Mouse (Mus musculus) frontal cortex, adult 2 months (tissue): ENCODE data around the gene Gm17359. TPM values are rescaled to one million over a fixed set of nuclear protein-coding genes. Genes with fewer than 3 reads are reported as not detected.

Experiments
- DNase-seq, 2 experiments: peaks; one replicate each; pipeline ENCODE4 v3.0.0; 2022; ENCODE audit warnings: low spot score in 1 of 2; ENCODE audit errors: extremely low spot score in 1 of 2
- polyA plus RNA-seq: library from polyadenylated mRNA; depleted of rRNA; stranded (reverse); fragments of >200 nt; gene quantifications from 2 replicates; pipeline ENCODE4 v1.2.3, GENCODE M21; 2012; rRNA removed

Gene Gm17359
- polyA plus RNA-seq: not detected in 2 replicates

- no peak for DNase-seq
Measured at GRCm38 (mm10) chr3:79336044-79336766, at the start of gene Gm17359. TSS of gene Gm17359 (plus strand) at chr3:79336661.

GRCm38 (mm10) chr3:79287108-79287576 lies 49.3 kb upstream of the Gm17359 start:
- peak; percentile 89 to 97 for DNase-seq

- peak in 1 of 2 experiments; percentile 35 for DNase-seq
Measured at GRCm38 (mm10) chr3:79287699-79288458, 48.6 kb upstream of the Gm17359 start.

GRCm38 (mm10) chr3:79289050-79289449 lies 47.4 kb upstream of the Gm17359 start:
- DNase-seq: peak; percentile 35 to 67

GRCm38 (mm10) chr3:79293023-79293422 lies 43.4 kb upstream of the Gm17359 start:
- DNase-seq: no peak

GRCm38 (mm10) chr3:79294701-79295100 lies 41.8 kb upstream of the Gm17359 start:
- no peak for DNase-seq

- DNase-seq: no peak
Measured at GRCm38 (mm10) chr3:79296049-79296448, 40.4 kb upstream of the Gm17359 start.

GRCm38 (mm10) chr3:79296586-79296985 lies 39.9 kb upstream of the Gm17359 start:
- DNase-seq: no peak

- no peak for DNase-seq
Measured at GRCm38 (mm10) chr3:79297281-79297680, 39.2 kb upstream of the Gm17359 start.

- no peak for DNase-seq
Measured at GRCm38 (mm10) chr3:79299401-79299800, 37.1 kb upstream of the Gm17359 start.

- no peak for DNase-seq
Measured at GRCm38 (mm10) chr3:79308605-79309004, 27.9 kb upstream of the Gm17359 start.

- peak in 1 of 2 experiments; percentile 32 for DNase-seq
Measured at GRCm38 (mm10) chr3:79310184-79310583, 26.3 kb upstream of the Gm17359 start.

- DNase-seq: no peak
Measured at GRCm38 (mm10) chr3:79311895-79312294, 24.6 kb upstream of the Gm17359 start.

- DNase-seq: peak; percentile 91 to 94
Measured at GRCm38 (mm10) chr3:79314006-79314698, 22.3 kb upstream of the Gm17359 start.

GRCm38 (mm10) chr3:79324697-79325526 lies 11.5 kb upstream of the Gm17359 start:
- DNase-seq: no peak

- DNase-seq: no peak
Measured at GRCm38 (mm10) chr3:79329691-79330315, 6.7 kb upstream of the Gm17359 start.

GRCm38 (mm10) chr3:79333051-79333450 lies 3.4 kb upstream of the Gm17359 start:
- DNase-seq: no peak

GRCm38 (mm10) chr3:79333643-79334200 lies 2.7 kb upstream of the Gm17359 start:
- no peak for DNase-seq

GRCm38 (mm10) chr3:79340737-79341136 lies 4.3 kb downstream of the Gm17359 start:
- DNase-seq: no peak
